Mouse (Mus musculus): ENCODE results near the gene Psme2.
A peak's percentile ranks its signal among the peaks of the same experiment; 100 is the strongest.

Psme2 gene

GRCm38 (mm10) chr14:55590748-55591330 lies at the start of gene Psme2:
TSS of gene Psme2 (minus strand) at chr14:55591113.
- Histone ChIP-seq H3K36me3 (ENCODE audit: control insufficient read depth, insufficient read depth, low read length, poor library complexity, severe bottlenecking) (peaks cover 3% of the 10 kb centered on the region; the same call in 1 of the 2 replicates), H3K27me3 (ENCODE audit: control insufficient read depth, insufficient read depth, low read length, poor library complexity, severe bottlenecking) (no peaks in the 10 kb centered on the region)
- peak; percentile 92 for DNase-seq (ENCODE audit: low read depth, low spot score)

- no peaks in the 10 kb centered on the region for H3K27me3 ChIP-seq (ENCODE audit: control insufficient read depth, insufficient read depth, low read length, poor library complexity, severe bottlenecking)
- DNase-seq (ENCODE audit: low read depth, low spot score), result no peak
- H3K36me3 ChIP-seq (ENCODE audit: control insufficient read depth, insufficient read depth, low read length, poor library complexity, severe bottlenecking), result peaks cover 8% of the 10 kb centered on the region; the same call in 1 of the 2 replicates
Measured at GRCm38 (mm10) chr14:55637795-55638194, 46.9 kb upstream of the Psme2 start, which contains the start of gene Gm49378. TSS of gene Gm49378 (minus strand) at chr14:55637895.

GRCm38 (mm10) chr14:55635523-55636007 lies 44.7 kb upstream of the Psme2 start, which contains the start of gene Ipo4:
TSS of gene Ipo4 (minus strand) at chr14:55635957.
- DNase-seq (ENCODE audit: low read depth, low spot score), result peak; percentile 86

GRCm38 (mm10) chr14:55634874-55635522 lies 44.1 kb upstream of the Psme2 start:
- DNase-seq (ENCODE audit: low read depth, low spot score), result no peak
- no peaks in the 10 kb centered on the region for H3K27me3 ChIP-seq (ENCODE audit: control insufficient read depth, insufficient read depth, low read length, poor library complexity, severe bottlenecking)
- H3K36me3 ChIP-seq (ENCODE audit: control insufficient read depth, insufficient read depth, low read length, poor library complexity, severe bottlenecking), result peaks cover 4% of the 10 kb centered on the region; the same call in 1 of the 2 replicates

More at GRCm38 (mm10) chr14:55635523-55636007, 44.7 kb upstream of the Psme2 start, which contains the start of gene Ipo4:
- Histone ChIP-seq H3K36me3 (ENCODE audit: control insufficient read depth, insufficient read depth, low read length, poor library complexity, severe bottlenecking) (peaks cover 4% of the 10 kb centered on the region; the same call in 1 of the 2 replicates), H3K27me3 (ENCODE audit: control insufficient read depth, insufficient read depth, low read length, poor library complexity, severe bottlenecking) (no peaks in the 10 kb centered on the region)

GRCm38 (mm10) chr14:55629312-55629711 lies 38.4 kb upstream of the Psme2 start:
- peak; percentile 82 for DNase-seq (ENCODE audit: low read depth, low spot score)
- H3K36me3 ChIP-seq (ENCODE audit: control insufficient read depth, insufficient read depth, low read length, poor library complexity, severe bottlenecking), result peaks cover 7% of the 10 kb centered on the region
- H3K27me3 ChIP-seq (ENCODE audit: control insufficient read depth, insufficient read depth, low read length, poor library complexity, severe bottlenecking), result no peaks in the 10 kb centered on the region

- Histone ChIP-seq H3K27me3 (ENCODE audit: control insufficient read depth, insufficient read depth, low read length, poor library complexity, severe bottlenecking) (no peaks in the 10 kb centered on the region), H3K36me3 (ENCODE audit: control insufficient read depth, insufficient read depth, low read length, poor library complexity, severe bottlenecking) (peaks cover 7% of the 10 kb centered on the region)
- DNase-seq (ENCODE audit: low read depth, low spot score), result no peak
Measured at GRCm38 (mm10) chr14:55628077-55628827, 37.3 kb upstream of the Psme2 start.

- no peak for DNase-seq (ENCODE audit: low read depth, low spot score)
Measured at GRCm38 (mm10) chr14:55618486-55619195, 27.7 kb upstream of the Psme2 start.

GRCm38 (mm10) chr14:55617822-55618221 lies 26.9 kb upstream of the Psme2 start, which contains the start of gene Rec8:
TSS of gene Rec8 (plus strand) at chr14:55618037.
- Histone ChIP-seq H3K36me3 (ENCODE audit: control insufficient read depth, insufficient read depth, low read length, poor library complexity, severe bottlenecking) (no peaks in the 10 kb centered on the region), H3K27me3 (ENCODE audit: control insufficient read depth, insufficient read depth, low read length, poor library complexity, severe bottlenecking) (no peaks in the 10 kb centered on the region)
- peak; percentile 53 for DNase-seq (ENCODE audit: low read depth, low spot score)

More at GRCm38 (mm10) chr14:55618486-55619195, 27.7 kb upstream of the Psme2 start:
- H3K27me3 ChIP-seq (ENCODE audit: control insufficient read depth, insufficient read depth, low read length, poor library complexity, severe bottlenecking), result no peaks in the 10 kb centered on the region
- no peaks in the 10 kb centered on the region for H3K36me3 ChIP-seq (ENCODE audit: control insufficient read depth, insufficient read depth, low read length, poor library complexity, severe bottlenecking)

- no peak for DNase-seq (ENCODE audit: low read depth, low spot score)
- no peaks in the 10 kb centered on the region for H3K36me3 ChIP-seq (ENCODE audit: control insufficient read depth, insufficient read depth, low read length, poor library complexity, severe bottlenecking)
- H3K27me3 ChIP-seq (ENCODE audit: control insufficient read depth, insufficient read depth, low read length, poor library complexity, severe bottlenecking), result no peaks in the 10 kb centered on the region
Measured at GRCm38 (mm10) chr14:55616844-55617243, 25.9 kb upstream of the Psme2 start.

GRCm38 (mm10) chr14:55615876-55616275 lies 25.0 kb upstream of the Psme2 start:
- Histone ChIP-seq H3K27me3 (ENCODE audit: control insufficient read depth, insufficient read depth, low read length, poor library complexity, severe bottlenecking) (no peaks in the 10 kb centered on the region), H3K36me3 (ENCODE audit: control insufficient read depth, insufficient read depth, low read length, poor library complexity, severe bottlenecking) (no peaks in the 10 kb centered on the region)
- no peak for DNase-seq (ENCODE audit: low read depth, low spot score)

GRCm38 (mm10) chr14:55614565-55615178 lies 23.8 kb upstream of the Psme2 start:
- no peaks in the 10 kb centered on the region; the same call in 1 of the 2 replicates for H3K36me3 ChIP-seq (ENCODE audit: control insufficient read depth, insufficient read depth, low read length, poor library complexity, severe bottlenecking)
- no peak for DNase-seq (ENCODE audit: low read depth, low spot score)
- no peaks in the 10 kb centered on the region for H3K27me3 ChIP-seq (ENCODE audit: control insufficient read depth, insufficient read depth, low read length, poor library complexity, severe bottlenecking)

- H3K27me3 ChIP-seq (ENCODE audit: control insufficient read depth, insufficient read depth, low read length, poor library complexity, severe bottlenecking), result no peaks in the 10 kb centered on the region
- peaks cover 4% of the 10 kb centered on the region; the same call in 1 of the 2 replicates for H3K36me3 ChIP-seq (ENCODE audit: control insufficient read depth, insufficient read depth, low read length, poor library complexity, severe bottlenecking)
- DNase-seq (ENCODE audit: low read depth, low spot score), result no peak
Measured at GRCm38 (mm10) chr14:55613346-55613745, 22.4 kb upstream of the Psme2 start.

- no peak for DNase-seq (ENCODE audit: low read depth, low spot score)
- H3K27me3 ChIP-seq (ENCODE audit: control insufficient read depth, insufficient read depth, low read length, poor library complexity, severe bottlenecking), result no peaks in the 10 kb centered on the region
- H3K36me3 ChIP-seq (ENCODE audit: control insufficient read depth, insufficient read depth, low read length, poor library complexity, severe bottlenecking), result peaks cover 14% of the 10 kb centered on the region
Measured at GRCm38 (mm10) chr14:55608339-55608738, 17.4 kb upstream of the Psme2 start.

Measured in splenic B cell, adult 2 months (primary cell).